Mouse (Mus musculus) heart, adult 11 months (tissue): ENCODE results near the gene Itpr2.
A peak's percentile ranks its signal among the peaks of the same experiment; 100 is the strongest.

Experiments
- DNase-seq: peaks from one replicate; pipeline ENCODE4 v3.0.0; 2022

Itpr2 gene

DNA sequence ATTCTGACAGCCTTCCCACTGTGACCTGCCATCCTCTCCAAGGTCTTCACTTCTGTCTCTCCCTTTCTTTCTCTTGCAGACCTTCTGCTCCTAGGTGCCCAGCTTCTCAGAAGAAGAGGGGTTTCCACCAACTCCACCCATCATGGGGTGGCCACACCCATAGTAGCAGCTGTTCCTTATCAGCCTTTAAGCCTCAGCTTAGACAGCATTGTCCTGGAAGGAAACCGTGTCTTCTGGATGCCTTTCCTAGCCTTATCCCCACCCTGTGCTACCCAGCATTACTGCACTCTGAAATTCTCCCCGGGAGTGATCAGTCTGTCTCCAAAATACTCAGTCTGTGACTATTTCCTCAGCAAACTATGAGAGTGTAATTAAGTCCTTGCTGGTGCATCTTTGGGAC lies 245.6 kb downstream of the Itpr2 start:
- peak; percentile 87 for DNase-seq

DNA sequence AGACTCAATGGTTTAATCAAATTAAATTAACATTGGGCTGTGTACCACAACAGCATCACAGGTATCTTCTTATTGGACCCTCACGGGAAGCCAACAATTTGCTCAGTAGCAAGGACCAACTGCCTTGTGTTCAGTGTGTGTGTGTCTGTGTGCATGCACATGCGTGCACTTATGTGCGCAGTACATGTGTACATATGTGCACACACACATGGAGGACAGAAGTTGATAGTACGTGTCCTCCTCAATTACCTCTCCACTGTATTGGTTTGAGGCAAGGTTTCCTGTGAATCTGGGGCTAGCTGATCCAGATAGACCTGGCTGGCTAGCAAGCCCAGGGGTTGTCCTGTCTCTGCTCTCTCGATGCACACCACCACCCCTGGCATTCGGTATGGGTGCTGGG lies 246.4 kb downstream of the Itpr2 start:
- peak; percentile 70 for DNase-seq

DNA sequence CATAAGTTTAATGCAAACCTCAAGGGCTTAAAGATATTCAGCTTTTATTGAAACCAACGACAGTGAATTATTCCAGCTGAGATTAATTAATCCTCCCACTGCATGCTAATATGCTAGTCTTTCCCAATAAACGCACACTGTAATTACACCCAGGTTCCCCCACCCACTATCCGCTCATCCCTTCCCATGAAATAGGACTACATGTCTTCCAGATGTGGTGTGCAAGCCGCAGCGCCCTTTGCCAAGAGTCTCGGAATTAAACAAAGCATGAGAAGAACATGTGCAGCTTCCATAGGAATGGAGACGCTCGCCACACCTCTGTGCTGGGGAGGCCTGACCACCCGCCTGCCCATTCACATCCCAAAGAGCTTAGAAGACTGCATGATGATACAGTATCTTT lies 247.1 kb downstream of the Itpr2 start:
- peak; percentile 84 for DNase-seq

DNA sequence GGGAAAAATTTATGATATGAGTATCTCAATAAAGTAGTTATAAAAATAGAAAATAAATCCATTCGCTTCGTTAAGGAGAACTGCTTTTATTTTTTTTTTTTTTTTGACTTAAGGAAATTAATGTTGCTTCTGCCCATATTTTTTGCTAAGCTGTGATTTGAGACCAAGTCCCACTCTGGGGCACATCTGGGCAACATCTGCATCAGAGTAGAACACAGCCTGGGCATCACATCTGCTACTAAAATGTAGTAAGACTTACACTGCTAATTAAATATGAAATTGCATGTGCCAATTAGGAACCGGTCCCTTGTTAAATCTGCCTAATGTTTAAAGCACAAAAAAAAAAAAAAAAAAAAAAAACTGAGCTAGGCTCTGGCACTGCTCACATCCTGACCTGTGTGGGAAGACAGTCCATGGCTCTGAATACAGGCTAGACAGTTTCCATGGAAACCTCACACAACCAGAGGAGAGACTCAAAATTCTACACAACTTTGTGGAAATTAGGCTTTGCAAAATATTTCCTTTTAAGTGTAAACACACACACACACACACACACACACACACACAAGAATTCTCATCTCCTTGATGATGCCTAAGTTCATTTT lies 247.7 kb downstream of the Itpr2 start:
- DNase-seq: peak; percentile 29

DNA sequence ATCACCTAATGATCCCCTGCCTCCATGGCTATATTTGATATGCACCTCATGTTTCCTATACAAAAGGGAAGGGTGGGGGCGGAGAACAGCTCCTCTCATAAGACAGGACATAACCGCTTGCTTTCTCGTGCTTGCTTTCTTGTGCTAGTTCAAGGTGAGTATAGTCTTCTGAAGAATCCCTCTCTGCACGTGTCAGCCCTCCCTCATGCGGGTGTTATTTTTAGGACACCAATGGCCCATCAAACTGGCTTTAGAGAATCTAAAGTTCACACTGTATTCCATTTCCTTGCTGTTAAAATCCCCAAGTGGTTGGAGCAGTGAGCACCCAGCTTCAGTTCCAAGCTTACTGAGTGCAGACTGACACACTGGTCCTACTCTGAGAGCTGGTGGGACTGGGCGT lies 252.9 kb downstream of the Itpr2 start:
- DNase-seq: peak; percentile 86

DNA sequence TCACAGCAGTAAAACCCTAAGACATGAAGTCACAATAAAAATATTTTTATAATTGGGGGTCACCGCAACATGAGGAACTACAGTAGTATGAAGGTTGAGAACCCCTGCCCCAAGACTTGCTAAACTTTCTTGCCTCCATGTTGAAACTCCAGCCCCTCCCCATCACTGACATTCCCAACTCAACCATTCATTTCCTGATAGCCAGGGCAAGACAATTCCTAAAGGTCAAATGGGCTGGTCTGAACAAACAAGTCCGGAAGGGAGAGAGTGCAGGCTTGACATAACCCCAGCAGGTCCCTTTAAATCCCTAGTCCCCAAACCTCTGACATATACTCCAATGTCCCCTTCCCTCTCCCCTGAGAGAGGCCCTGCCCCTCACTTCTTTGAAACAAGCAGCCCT lies 253.7 kb downstream of the Itpr2 start:
- peak; percentile 75 for DNase-seq

DNA sequence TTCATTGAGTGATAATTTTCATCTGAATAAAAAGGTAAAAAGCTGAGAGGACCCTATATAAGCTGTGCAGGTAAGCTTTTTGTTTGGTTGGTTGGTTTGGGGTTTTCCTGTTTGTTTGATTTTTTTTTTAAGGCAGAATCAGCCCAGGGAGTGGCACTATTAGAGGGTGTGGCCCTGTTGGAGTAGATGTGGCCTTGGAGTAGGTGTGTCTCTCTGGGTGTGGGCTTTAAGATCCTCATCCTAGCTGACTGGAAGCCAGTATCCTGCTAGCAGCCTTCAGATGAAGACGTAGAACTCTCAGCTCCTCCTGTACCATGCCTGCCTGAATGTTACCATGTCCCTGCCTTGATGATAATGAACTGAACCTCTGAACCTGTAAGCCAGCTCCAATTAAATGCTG lies 254.1 kb downstream of the Itpr2 start:
- peak; percentile 86 for DNase-seq

DNA sequence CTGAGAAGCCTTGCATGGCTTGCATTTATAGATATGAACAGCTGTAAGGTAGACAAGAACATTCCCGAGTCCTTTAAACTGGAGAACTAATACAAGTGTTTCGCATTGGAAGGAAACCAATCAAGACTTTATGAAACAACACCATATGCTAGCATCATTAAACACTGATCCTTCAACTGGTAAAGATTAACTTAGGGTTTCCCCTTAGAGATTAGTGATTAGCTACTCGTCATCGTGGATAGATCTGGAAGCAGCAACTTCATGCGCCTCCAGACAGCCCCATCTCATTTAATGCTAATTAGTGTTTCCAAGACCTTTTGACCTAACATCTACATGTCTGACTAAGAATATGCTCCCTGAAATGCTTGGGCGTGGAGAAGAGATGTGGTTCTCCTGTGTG lies 255.7 kb downstream of the Itpr2 start:
- DNase-seq: peak; percentile 61

DNA sequence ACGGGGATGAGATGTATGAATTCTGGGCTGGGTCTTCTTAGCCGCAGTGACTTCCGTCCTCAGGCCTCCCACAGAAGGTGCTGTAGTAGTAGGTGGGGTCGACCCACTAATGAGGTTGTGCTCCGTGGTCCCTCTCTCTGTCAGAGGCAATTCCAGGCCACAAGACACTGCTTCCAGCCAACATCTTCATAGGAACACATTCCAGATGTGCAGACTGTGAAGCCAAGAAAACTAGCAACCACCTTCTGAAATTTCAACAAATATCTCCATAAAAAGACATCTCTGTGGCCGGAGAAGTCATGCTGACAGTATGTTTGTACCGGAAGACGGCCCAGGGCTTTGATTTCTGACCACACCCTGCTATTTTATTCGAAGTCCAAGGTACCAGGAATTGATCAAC lies 256.1 kb downstream of the Itpr2 start:
- peak; percentile 92 for DNase-seq

DNA sequence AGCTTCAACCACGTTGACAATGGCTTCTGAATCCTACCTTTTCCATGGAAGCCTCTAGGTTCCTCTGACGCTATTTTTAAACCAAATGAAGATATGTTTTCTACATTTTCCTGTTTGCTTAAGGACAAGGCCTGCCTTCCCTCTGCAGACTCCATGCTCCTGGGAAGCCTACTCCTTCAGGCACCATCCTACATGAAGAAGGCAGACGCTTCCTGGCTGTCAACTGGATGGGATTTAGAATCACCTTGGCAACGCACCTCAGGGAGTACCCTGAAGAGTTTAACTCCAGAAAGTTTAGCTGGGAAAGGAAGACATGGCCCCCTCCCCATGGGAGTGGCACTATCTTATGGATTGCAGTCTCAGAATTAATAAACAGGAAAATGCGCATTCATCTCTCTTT lies 259.0 kb downstream of the Itpr2 start:
- peak; percentile 77 for DNase-seq

DNA sequence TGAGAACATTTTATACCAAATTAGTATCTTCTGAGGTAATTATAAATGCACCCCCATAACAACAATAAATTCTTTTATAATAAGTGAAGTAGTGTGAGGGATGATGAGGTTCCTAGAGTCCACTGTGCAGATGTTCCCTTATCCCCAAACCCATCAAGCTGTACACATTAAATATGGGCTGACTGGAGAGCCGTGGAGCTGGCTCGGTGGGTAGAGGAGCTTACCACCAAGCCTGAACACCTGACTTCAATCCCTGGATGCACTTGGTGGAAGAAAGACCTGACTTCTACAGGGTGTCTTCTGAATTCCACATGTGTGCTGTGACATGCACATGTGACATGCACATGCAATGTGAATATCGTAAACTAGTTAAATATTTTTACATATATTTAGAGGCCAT lies 260.7 kb downstream of the Itpr2 start:
- DNase-seq: peak; percentile 51

DNA sequence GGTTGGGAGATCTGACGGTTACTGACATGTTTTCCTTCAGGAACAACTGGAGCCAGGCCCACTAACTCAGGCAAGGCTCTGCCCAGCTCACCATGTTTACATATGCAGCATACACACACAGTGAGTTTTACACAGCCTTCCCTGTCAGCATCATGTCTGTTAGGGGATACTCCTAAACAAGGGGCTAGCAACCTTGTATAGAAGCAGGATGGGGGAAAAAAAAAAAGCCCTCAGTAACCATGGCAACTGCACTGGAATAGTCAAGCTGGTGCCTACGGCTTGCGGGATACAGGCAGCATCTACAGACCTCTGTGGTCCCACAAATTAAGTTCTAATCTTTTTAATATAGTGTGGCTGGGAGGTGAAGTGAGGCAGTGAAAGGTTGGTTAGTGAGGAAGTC lies 266.9 kb downstream of the Itpr2 start:
- peak; percentile 49 for DNase-seq

DNA sequence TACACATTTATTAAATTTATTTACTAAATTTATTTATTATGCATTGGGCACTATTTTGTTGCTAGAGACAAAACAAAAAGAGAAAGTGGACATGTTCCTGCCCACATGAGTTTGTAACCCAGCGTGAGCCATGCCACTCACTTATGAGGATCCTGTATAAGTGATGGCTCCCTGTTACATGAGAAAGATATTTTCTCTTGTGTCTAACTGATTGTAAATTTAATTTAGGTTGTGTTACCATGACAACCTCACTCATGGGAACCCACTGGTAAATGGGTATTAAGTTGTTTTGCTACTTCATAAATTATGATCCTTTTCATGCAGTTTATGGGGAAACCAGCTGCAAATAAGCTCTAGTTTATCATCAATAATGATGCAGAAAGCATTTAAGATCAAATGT lies 267.6 kb downstream of the Itpr2 start:
- no peak for DNase-seq

DNA sequence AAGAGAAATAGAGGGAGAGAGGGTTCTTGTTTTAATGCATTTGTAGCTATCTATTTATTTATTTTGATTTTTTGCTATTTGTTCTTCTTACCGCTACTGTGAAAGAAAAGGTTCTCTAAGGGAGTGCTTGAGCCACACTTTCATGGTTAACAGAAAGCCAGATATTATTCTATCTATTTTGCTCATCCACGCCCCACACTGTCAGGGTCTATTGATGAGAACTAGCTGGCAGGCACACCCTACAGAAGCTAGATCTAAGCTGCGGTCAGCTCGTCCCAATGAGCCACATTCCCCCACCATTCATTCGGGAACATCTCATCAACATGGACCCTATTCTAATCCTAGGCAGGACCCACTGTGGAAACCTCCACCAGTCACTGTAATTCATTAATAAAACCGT lies 271.1 kb downstream of the Itpr2 start:
- peak; percentile 62 for DNase-seq

DNA sequence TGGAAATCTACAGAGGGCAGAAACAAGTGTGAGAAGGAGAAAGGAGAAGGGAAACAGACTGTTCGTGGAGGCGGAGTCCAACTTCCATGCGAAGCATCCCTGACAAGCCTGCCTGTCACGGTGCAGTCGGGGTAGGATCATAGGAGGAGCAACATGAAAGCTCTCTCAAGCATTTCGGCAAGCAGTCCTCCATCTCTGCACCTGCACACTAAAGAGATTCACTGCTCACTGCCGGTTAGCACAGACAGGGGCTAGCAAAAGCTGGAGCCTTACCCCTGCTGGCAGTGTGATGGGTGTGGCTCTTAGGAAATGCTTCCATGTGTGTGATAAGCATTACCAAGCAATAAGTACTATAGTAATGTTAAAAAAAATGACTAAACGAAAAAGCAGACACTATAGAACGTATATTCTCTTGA lies 271.6 kb downstream of the Itpr2 start:
- DNase-seq: peak; percentile 72

DNA sequence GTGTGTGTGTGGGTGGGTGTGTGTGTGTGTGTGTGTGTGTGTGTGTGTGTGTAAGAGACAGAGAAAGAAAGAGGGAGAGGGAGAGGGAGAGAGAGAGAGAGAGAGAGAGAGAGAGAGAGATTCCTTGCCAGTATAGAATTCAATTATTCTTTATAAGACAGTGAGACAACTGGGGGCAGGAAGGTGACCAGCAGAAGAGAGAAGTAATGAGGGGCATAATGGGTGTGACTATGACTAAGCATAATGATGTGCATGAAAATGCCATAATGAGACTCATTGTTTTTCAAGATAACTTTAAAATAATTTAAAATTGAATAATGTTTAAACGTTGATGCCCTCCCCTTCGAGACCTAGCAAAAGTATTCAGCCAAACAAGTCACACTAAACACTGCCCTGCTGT lies 272.1 kb downstream of the Itpr2 start:
- DNase-seq: no peak

DNA sequence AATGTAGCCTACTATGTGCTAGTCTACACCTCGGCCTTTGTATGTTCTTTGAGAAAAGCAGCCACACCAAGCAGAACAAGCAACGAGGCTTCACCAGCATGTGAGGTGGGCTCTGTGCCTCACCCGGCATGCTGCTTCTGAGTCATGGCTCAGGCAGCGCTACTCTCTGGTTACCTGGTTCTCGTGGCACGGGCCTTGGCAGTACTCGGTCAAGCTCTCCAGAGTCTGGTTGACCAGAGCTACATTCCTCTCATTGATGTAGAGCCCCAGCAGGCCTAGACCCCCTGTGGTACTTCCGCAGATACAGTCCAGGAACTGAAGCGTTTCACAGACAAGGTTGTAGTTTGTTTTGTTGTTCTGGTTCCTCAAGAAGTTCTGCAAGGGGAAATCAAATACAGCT lies 272.5 kb downstream of the Itpr2 start:
- peak; percentile 75 for DNase-seq

DNA sequence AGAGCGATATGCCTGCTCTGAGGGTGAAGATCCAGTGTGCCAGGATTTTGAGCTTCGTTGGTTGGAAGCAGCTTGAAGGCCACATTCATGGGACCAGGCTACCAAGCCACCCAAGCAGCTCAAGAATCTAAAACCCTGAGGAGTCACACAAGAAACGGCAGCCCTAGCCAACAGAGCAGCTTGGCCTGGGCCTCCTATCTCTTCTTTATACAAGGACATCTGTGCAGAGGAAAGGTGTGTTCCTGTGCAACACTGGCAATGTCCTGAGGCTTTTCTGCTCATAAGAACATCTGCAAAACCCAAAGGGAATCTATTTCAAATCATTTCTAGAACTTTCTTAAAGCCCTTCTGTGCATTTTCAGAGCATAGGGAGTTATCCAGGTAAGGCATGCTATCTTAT lies 274.0 kb downstream of the Itpr2 start:
- peak; percentile 37 for DNase-seq

DNA sequence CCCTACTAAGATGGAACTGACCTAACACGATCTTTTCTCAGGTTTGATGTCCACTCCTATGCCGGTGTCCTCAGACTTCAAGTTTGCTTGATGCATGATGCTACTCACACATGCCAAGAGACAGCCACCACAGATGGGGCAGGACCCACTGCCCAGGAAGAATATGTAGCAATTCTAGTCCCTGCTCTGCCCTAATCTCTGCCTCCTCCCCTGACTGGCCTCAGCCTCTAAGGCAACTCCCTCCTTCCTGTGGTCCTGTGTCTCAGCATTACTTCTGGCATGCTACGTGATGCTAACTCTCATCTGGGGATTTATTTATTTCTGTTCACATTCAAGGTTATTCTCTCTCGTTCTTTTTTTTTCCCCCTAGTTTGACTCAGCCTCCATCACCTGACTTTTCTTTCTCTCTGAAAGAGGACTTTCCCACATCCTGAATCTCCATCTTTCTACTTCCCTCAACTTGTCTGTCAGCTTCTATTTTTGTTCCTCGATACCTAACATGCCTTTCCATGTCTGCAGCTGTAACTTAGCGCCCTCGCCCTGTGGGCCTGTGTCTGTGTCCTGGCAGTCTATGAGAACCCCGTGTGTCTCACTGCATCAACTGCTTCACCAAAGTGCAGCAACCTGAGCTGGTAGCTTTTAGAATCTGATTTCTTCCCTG lies 279.5 kb downstream of the Itpr2 start:
- peak; percentile 87 for DNase-seq

DNA sequence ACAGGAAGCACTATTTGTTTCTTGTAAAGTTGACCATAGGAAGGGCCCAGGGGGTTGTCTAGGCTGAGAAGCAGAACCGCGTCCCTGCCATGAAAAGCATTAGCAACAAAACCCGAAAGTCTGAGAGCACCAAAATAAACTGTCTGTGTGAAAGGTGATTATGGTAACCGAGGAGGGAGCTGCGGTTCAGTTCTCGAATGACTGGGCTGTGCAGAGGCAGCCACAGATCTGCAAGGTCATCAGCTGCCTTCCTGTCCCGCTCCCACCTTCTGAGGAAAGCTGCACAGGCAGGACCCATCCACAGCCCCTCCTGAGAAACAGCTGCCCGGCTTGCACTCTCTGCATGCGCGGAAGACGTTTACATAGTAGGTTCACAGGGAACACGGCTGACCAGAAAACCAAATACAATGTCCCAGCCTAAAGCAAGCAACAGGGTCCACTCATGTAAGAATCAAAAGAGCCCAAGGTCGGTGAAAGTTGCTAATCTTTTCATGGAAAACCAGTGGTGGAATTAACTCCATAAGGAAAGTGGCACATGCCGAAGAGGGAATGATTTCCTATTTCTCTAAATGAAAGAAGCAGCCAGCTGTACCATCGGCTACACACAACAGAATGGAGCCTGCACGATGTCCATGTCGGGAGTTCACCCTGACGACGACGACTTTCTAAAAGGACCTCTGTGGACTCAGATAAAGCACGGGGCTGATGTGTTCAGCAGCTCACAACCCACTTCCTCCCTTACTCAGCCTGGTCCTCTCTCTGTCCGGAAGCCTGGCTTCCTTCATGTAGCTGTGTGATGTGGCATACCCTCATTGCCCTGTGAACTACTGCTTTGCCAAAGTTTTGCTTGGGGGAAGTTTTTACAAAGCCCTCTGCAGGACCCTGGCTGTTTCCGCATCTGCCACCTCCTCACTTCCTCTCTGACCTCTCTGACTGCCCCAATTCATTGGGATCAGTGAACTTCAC lies 280.4 kb downstream of the Itpr2 start:
- DNase-seq: peak; percentile 98

DNA sequence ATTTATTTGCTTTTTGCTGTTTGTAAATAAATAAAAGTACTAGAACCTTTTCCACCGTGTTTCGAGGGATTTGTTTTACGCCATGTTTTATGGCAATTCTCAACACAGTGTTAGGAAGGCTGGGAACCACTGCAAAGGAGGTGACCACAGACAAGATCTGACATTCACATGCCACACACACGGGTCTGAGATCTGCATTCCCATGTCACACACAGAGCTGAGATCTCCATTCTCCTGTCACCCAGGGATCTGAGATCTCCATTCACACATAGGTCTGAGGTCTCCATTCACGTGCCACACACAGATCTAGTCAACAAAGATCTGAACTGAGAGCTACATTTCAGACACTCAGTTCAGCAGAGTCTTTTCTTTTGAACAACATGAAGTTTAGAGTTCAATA lies 282.0 kb downstream of the Itpr2 start:
- DNase-seq: peak; percentile 67

DNA sequence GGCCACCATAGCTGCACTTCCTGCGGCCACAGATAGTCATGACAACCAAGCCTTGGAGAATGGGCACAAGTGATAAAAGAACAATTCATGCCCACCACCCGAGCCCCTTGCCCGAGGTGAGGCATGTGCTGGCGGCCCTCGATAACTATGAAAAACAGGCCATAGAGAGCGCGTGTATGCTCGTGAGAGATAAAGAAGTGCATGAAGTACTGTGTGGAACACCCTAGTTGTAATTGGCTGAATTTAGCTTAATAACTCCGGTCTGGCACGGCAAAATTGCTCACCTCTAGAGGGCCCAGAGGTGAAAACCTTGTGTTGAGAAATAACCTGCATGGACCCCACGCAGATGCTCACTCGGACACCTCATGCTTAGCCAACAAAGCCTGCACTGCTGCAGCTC lies 282.5 kb downstream of the Itpr2 start:
- peak; percentile 84 for DNase-seq

DNA sequence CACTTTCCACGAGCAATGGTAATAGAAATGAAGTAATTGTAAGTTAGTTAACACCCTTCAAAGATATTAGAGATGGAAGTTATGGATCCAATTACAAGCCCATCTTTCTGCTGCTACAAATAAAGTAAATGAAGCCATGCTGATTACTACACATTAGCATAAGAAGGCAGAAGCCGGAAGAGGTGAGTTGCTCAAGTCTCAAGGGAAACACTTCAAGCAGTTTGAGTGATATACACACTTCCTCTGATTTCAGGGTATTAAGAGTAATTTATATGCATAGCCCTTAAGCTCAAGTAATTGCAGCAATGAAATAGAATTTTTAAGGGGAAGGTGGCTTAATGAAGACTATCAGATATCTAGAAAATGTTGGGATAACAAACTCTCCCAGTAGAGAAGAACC lies 286.7 kb downstream of the Itpr2 start:
- no peak for DNase-seq

DNA sequence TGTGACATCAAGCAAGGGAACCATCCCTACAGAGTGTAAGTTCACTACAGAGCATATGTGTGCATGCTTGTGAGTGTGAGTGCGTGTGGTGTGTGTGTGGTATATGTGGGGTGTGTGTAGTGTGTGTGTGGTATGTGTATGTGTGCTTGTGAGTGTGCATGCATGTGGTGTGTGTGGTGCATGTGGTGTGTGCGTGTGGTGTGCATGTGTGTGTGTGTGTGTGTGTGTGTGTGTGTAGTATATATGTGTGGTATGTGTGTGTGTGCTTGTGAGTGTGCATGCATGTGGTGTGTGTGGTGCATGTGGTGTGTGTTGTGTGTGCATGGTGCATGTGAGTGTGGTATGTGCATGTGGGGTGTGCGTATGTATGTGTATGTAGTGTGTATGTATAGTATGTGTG lies 289.7 kb downstream of the Itpr2 start:
- DNase-seq: peak; percentile 62
